Mouse (Mus musculus) heart, postnatal 36 days (tissue): ENCODE measurements at regions not wholly inside any gene's neighbourhood (a gene's known extent, or its start where the extent isn't known, plus 50 kb on each side); places are given as distances from the start of the nearest gene placed in this dataset.

Experiments
- DNase-seq, 2 experiments: peaks; one replicate each; pipeline ENCODE4 v3.0.0; 2021 to 2022
- intact Hi-C: fragments of 180-260 bp; cut with DNase I; formaldehyde crosslinking; loops from one replicate; pipeline ENCODE4 v1.15.1; 2025

DNA sequence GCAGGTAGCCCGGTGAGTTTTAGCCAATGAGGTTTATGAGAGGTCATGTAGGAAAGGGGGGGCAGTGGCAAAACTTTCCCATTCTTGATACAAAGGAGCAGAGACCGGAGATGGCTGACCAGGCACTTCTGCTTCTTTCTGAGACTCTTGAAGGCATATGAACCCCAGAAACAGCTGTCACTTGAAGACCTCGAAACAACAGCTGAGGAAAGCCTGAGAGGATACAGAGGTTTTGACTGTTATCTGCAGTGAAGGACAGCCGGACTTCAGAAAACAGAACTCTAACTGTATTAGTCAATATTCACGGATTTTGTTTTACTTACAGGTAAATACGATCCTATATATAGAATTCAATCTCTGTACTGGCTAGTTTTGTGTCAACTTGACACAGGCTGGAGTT lies 50.0 kb upstream of the Tiparp start:
- DNase-seq: no peak
- intact Hi-C loops: no loop called here

DNA sequence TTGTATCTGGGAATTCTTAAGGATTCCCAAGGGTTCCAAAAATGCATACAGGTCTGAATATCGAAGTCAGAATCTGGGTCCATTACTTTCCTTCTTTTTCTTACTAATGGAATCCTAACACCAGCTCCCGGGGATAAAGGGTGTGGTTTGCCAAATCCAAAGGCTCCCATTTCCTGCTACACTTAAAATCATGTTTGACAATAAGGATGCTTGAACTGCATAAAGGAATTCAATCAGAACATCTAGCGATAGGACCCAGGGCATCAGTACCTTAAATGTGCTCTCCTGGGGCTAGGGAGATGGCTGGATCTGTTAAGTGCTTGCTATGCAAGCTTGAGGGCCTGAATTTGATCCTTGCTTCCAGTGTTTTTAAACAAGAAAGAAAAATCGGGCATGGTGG lies 51.1 kb upstream of the Tiparp start:
- intact Hi-C loops: no loop called here
- DNase-seq: no peak

DNA sequence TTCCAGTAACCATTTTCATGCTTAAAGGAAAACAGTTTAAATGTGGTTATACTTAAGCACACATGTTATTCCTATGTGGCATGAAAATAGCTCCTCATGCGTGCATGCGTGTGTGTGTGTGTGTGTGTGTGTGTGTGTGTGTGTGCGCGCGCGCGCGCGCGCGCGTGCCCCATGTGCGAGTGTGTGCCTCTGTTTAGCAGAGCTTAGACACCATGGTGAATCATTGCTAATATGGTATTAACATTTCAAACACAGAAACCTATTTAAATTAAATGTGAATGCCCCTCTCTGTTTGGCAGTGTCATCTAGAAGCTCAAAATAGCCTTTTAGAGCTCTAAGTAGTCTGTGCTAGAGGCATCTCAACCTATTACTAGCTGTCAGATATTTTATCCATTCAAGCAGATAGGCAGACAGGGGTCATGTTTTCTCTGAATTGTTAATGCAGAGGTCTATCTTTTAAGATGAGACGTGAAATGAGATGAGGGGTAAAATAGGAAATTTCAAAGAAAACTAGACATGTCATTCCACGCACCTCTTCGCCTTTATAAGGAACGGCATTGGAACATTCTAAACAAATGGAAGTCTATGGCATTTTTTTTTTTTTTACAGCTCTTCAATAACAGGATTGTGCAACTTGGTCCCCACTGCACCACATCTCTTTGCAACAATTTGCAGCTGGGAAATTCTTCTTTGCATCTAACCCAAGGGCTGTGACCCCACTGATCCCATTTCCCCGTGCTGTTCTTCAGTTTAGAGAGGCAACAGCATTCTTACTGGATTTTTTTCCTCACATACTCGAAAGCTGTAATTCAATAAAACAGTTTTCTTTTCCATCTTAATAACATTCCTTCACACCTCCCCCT lies 51.9 kb upstream of the Tiparp start:
- intact Hi-C loops: no loop called here
- no peak for DNase-seq

DNA sequence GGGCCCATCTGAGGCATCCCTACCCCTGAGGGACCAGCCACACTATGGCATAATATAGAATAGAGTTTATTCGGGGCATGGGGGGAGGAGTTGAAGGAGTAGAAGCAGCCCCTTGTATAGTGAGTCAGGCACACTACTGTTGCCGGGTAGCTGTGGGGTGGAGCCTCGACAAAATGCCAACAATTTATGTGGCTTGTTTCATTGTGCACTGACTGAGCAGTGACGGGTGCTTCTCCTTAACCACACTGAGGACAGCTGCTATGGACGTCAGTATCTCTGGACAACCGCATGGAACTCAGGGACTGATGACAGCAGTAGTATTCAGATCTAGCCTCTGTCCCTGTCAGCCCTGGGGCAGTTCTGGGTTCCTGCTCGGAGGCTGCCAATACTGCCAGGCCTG lies 53.6 kb upstream of the Tiparp start:
- no peak for DNase-seq
- intact Hi-C loops: no loop called here

DNA sequence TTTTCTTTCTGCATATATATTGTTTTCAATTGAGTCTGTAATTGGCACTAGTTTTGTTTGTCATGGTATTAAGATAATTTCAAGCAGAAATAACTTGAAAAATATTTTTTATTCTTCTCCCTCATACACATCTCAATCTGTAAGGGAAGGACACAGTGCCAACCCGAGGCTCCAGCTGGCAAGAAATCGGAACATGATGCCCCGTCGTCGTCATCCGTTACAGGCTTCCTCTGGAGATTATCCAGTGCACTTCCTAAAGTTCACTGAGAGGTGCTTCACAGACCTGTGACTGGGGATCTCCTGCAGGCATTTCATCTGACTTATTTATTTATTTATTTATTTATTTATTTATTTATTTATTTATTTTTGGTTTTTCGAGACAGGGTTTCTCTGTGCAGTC lies 56.4 kb upstream of the Tiparp start:
- no peak for DNase-seq
- intact Hi-C loops: no loop called here

DNA sequence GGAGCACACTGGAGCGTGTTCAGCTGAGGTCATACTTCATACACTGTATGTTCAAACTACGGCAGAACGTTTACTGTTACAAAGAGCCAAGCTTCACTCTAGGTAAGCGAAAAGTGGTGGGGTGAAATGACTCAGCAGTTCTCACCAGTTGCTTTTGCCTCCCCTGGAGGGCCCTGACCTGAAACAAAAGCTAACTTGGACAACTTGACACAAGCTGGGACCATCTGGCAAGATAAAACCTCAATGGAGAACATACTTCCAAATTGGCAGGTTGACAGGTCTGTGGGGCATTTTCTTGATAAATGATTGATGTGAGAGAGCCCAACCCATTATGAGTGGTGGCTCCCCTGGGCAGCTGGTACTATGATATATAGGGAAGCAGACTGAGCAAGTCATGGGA lies 59.0 kb upstream of the Tiparp start:
- no peak for DNase-seq
- intact Hi-C loops: no loop called here

DNA sequence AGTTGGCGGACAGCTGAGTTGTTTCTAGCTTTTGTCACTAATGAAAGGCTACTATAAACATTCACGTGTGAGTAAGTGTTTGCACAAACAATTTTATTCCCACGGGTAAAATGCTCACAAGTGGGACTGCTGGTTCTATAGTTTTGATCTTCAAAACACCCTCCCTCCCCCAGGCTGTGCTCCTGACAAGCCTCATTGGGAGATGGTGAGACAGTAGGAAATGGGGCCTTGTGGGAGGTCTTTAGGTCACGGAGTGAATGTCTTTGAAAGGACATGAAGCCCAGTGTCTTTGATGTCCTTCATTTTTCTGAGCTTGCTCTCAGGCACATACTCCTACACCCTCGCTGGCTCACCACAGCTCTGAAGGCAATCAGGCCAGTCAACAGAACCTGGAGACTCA lies 63.4 kb upstream of the Tiparp start:
- no peak for DNase-seq
- intact Hi-C loops: loop anchor here (5.0 kb wide), 1 partner anchor 327 kb away; no protein-coding TSS in a partner anchor

DNA sequence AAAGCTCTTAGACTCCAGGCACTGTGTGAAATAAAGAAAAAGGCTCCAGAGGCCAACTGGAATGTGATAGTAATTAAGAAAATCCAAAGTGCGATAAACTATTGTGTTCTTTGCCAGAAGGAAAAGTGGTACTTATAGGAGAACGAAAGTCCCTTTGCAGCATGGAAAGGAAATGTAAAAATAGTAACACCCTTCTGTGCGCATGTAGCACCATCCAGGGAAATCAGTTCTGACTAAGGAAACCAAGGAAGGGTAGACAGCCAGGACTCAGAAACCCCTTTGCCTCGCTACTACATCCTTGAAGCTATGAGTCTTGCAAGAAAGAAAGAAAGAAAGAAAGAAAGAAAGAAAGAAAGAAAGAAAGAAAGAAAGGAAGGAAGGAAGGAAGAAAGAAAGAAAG lies 67.3 kb upstream of the Tiparp start:
- intact Hi-C loops: loop anchor here (5.0 kb wide), 1 partner anchor 324 kb away; no protein-coding TSS in a partner anchor
- no peak for DNase-seq

DNA sequence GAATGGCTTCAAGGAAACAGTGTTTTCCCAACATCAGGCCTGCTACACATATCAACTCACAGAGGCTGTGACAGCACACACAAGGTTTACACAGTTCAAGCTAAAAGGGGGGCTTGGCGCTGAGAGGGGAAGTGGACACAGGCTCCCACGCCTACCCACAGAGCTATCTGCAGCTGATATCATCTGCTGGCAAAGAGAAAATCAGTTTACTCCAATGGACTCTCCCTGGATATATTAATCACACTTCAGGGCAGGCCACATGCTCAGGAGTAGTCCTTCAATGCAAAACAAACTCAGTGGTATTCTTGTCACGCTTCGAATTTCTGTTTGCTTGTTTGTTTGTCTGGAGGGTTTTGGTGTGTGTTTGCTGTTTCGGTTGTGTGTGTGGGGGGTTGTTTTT lies 67.3 kb upstream of the Ssr3 start:
- DNase-seq: no peak
- intact Hi-C loops: loop anchor here (5.0 kb wide), 2 partner anchors 63 to 322 kb away; no protein-coding TSS in a partner anchor

DNA sequence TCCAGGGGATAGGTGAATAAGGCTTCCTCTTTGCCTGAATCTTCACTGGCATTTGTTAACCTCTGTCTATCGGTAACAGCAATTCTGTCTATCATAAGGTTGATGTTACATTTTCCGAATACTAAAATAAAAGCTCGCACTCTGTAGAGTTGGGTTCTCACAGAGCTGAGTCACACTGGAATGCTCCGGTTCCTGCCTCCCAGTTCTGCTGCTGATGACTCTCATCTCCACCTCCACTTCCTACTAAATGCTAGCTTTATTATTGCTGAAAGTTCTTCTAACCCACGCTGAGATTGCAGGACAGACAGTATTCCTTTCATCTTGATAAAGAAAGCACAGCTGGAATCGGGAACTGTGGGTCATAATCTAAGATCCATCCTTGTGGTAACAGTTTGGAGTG lies 65.5 kb upstream of the Ssr3 start:
- intact Hi-C loops: loop anchor here (5.0 kb wide), 1 partner anchor 64 kb away; no protein-coding TSS in a partner anchor
- DNase-seq: no peak

DNA sequence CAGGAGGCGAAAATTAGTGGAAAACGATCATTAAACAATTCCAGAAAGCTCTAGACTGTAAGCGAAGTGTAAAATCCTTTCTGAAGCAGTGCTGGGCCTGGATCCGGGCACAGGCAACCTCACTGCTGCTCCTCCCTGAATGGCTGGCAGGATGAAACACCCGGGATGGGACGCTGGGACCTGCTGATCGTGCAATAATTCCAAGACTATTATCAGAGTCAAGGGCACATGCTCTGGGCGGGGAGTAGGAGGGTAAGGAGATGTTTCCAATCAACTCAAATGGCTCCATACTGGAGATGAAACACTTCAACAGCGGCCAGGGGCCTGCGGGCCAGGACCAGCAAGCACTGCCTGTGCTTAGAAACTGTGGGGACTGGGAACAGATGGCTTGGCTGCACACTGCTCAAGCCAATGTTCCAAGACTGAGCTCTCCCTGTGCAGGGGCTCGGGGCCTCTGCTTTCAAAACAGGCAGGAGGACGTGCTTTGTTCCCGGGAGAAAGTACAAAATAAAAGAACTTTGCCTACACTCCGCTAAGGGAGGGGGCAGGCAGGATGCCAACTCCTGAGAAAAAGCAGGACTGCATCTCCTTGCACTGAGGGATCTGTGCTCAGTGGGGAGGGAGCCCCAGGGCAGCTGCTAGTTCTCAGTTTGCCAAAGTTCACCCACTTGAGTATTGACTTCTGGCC lies 63.3 kb upstream of the Ssr3 start:
- peak; percentile 60 to 69 for DNase-seq
- intact Hi-C loops: loop anchor here (5.0 kb wide), 1 partner anchor 67 kb away; no protein-coding TSS in a partner anchor

DNA sequence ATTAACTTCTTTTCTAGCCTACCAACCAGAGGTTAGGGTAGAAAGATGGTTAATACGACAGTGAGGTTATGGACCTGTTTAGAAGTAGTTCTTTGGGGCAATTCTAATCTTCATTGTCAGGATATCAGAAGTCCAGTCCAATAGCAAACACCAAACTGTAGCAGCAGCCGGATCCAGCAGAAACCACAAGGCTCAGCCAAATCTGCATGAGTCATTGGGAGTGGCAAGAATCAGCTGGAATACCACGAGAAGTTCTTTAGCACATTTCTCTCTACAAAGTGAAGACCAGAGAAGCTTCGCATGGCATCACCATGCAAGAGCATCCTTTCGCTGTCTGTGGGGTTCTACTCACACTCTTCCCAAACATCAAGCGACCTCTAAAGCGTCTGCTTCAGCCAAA lies 61.9 kb upstream of the Ssr3 start:
- intact Hi-C loops: no loop called here

DNA sequence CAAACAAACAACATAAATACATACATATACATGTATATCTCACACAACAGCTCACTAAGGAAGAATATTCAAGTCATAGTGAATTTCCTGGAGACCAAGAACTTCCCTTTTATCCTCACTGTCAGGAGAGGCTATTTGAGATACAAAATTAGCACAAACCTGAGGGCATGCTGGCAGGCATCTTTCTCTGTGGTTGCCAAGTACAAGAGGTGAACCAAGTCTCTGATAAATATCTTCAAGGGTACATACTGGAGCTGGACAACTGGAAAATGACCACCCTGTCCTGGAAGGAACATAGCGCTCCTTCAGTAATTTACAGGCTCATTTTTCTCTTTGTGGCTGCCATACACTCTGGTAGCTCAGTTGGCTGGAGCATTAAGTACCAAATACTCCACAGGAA lies 56.8 kb upstream of the Ssr3 start:
- intact Hi-C loops: no loop called here
- DNase-seq: no peak

More for the DNA sequence above, 61.9 kb upstream of the Ssr3 start:
- no peak for DNase-seq

DNA sequence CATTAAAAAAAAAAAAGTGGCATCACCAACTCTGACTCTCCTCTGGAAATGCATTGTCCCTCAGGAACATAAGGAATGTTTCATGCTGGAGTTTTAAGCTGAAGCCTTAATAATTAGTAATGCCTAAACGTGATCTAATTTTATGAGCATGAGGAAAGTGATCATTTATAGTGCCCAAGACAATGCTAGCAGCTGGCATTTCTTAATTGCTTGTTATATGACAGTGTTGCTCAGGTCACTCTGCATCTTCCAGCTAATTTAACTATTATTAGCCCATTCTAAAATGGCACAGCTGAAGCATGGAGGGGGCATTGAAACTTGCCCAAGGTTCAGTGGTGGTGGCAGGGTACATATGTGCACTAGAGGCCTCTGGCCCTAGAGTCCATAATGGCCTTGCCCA lies 51.3 kb upstream of the Ssr3 start:
- DNase-seq: no peak
- intact Hi-C loops: loop anchor here (5.0 kb wide), 1 partner anchor 84 kb away; the partner anchor contains the start of gene Tiparp

DNA sequence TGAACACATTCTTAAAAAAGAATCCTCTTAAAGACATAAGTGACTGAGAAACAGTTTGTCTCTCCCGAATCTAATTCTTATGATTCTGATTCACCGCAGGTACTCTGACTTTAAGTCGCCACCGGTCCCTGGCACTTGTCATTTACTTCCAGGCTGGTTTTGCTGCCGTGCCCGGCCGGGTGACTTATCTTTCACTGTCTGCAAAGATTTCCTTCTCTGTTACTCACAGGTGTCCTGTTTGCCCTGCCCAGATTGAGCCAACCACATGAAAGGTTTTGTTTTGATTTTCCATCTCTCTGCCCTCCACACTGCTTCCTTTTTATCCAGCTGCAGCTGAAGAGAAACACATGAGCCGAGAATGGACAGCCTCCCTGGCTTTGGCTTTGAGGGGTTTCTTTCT lies 50.5 kb upstream of the Ssr3 start:
- intact Hi-C loops: loop anchor here (5.0 kb wide), 1 partner anchor 84 kb away; the partner anchor contains the start of gene Tiparp
- no peak for DNase-seq

DNA sequence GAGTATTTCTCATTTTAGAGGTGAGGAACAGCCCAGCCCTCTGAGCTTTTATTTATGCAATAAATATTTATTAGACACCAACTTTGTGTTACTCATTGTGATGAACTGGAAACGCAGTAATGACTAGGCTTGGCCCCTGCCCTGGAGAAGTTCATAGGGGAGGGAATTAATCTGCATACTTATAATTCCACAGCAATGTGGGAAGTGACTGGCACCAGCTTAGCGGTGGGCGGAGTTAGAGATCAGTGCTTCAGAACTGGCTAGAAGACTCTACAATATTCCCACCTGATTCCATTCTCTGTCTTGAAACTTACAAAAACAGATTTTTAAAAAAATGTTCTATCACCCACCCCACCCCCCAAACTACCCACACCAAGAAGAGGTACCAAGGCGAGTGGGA lies 49.8 kb upstream of the Ssr3 start:
- peak; percentile 49 to 54 for DNase-seq
- intact Hi-C loops: loop anchor here (5.0 kb wide), 1 partner anchor 85 kb away; the partner anchor contains the start of gene Tiparp
